Mouse (Mus musculus) naive thymus-derived CD4-positive, alpha-beta T cell, adult 2 months (primary cell): ENCODE data around the gene Fubp1.
A peak's percentile ranks its signal among the peaks of the same experiment; 100 is the strongest.

Experiments used
- DNase-seq: peaks from one replicate; pipeline ENCODE4 v3.0.0-alpha.2; 2011; ENCODE audit warnings: low read depth

Fubp1 gene

DNA sequence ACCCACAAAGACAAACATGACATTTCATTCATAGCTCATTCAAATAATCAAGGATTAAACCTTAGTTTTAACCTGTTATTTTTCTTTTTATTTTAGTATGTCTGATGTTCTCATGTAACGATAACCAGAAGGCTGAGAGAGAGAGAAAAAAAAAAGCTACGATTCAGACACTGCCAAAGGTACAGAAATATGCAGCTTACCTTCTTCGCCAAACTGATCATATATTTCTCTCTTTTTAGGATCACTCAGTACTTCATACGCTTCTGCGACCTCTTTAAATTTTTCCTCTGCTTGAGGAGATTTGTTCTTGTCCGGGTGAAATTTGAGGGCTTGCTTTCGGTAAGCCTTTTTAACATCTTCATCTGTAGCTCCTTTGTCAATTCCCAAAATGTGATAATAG is 17.0 kb upstream of the Fubp1 start:
- DNase-seq, result no peak

DNA sequence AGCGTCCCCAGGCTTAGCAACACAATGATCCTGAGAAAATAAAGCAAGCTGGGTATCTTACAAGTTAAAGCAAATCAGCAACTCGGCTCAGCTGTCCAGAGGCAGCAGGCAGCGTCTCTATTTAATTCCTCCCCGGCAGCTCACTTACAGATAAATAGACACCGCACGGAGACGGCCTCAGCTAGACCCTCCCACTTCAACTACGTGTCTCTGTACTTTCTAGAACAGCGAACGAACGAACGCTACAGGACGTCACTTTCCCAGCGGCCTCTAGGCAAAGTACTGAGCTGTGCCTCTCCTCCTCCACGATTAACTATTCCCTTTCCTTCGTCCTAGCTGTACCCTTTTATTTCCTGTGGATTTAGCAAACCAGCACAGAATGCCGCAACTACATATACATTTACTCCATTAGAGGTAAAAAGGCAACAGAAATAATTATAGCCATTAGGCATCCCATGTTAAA is 16.6 kb upstream of the Fubp1 start:
- DNase-seq, result peak; percentile 91

GRCm38 (mm10) chr3:152197246-152197645 is 13.0 kb upstream of the Fubp1 start:
- DNase-seq, result peak; percentile 32

- no peak for DNase-seq
These were observed 11.1 kb upstream of the Fubp1 start for GRCm38 (mm10) chr3:152199125-152199524.

DNA sequence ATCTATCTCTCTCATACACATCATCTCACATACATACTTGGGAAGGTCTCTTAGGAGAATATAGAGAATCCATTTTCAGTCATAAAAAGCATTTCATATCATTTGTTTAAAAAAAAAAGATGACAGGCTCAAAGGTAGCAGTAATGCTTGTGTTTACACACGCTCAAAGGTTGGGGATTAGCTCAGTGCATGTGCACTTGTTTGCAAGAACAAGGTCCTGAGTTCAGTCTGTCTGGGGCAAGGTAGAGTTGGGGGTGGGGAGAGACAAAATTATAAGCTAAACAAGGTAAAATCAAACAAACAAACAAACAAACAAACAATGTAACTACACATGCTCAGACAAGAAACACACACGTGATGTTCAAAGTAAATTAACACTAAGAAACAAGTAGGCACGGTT is 9.0 kb upstream of the Fubp1 start:
- DNase-seq, result no peak

DNA sequence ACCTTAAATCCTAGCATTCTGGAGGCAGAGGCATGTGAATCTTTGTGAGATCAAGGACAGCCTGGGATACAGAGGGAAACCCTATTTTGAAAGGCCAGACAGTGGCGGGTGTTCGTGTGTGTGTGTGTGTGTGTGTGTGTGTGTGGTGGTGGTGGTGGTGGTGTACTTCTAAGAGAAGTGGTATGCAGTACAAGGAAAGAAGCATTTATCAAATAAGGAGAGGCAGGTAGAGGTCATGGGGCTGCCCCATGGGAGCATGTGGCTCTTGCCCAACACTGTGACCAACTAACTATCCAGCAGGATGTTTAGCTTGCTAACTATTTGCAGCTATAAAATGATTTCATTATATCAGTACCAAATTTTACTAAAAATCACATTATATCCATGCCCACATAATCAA is 8.6 kb upstream of the Fubp1 start:
- no peak for DNase-seq

DNA sequence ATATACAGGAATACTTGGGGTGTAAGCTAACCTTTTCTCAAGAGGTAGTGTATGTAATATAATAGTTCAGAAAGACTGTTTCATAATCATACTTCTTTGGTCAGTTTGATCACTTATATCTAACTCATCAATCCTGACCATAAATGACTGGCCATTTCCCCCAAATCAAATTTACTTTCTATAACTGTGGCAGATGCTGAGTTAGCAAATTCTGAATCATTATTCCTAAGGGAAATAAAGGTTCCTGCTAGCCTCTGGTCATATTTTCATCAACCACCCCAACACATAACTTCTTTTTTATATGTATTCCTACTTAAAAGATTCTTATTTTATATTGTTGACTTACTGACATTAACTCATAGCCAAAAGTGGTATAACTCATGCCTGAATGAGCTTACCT is 7.3 kb upstream of the Fubp1 start:
- no peak for DNase-seq

- DNase-seq, result no peak
These were observed 6.8 kb upstream of the Fubp1 start for GRCm38 (mm10) chr3:152203411-152203810.

- no peak for DNase-seq
These were observed 6.2 kb upstream of the Fubp1 start for GRCm38 (mm10) chr3:152203996-152204395.

GRCm38 (mm10) chr3:152204577-152204976 is 5.6 kb upstream of the Fubp1 start:
- DNase-seq, result peak; percentile 47

DNA sequence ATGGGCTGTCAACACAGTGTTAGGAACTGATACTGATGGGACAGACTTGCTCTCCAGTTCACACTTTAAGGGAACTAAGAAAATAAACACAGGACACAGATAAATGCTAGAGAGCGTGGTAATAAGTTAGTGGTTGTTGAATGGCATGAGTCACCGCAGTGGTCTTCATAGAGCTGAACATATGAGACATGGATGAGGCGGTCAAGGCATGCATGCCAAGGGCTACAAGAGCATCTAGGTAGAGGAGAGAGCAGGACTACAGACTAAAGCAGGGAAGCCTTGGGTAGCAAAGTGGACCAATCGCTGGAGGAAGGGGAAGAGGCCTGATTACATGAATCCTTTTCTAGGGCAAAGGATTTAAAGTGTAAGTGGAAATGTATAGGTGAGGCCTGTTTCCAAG is 3.1 kb upstream of the Fubp1 start:
- no peak for DNase-seq

GRCm38 (mm10) chr3:152208096-152208885 is 1.9 kb upstream of the Fubp1 start:
- no peak for DNase-seq

GRCm38 (mm10) chr3:152209177-152209966 is 850 bp upstream of the Fubp1 start:
- peak; percentile 75 for DNase-seq

DNA sequence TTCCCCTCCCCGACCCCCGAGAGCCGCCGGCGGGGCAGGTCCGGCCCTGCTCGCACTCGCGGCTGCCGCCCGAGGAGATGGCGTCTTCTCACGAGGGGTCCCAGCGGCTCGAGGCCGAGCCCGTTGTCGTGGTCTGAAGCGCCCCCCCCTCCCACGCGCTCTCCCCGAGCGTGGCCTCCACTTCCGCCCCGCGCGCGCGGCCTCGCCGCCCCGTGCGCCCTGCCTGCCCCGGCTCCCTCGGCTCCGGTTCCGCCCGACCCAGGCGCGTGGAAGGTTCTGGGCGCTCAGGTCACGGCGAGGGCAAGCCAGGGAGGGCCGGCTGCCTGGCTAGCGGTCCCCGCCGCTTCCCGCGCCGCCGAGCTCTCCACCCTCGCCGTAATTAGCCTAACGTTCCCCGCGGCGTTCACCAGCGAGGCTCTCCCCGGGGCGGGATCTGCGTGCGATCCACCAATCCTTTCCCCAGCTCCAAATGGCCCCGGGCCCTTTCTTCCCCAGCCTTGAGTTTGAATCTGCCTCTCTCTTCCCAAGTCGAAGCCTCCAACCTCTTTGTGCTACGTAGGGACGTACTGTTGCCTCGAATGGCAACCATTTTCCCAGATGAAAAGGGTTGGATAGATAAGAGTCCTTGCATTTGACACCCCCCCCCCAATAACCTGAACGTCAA is 638 bp downstream of the Fubp1 start:
- no peak for DNase-seq

- peak; percentile 89 for DNase-seq
These were observed 1.6 kb downstream of the Fubp1 start for GRCm38 (mm10) chr3:152211731-152212279.

DNA sequence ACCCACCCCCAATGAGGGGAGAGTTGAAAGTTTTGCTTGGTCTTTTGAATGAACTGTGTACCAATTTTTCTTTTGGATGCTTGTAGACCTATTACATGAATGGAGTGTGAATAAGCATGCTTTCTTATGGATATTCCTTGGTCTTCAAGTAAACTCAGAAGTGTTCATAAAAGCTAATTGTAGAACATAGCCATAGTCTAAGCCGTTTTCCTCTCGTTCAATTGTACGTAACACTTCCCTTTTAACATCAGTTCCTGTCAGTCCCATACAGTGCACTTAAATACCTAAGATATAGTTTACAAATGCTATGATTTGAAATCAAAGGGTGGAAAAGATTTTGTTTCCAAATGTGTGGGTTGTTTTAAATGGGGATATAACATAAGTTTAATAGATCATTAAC is 3.2 kb downstream of the Fubp1 start:
- peak; percentile 36 for DNase-seq

DNA sequence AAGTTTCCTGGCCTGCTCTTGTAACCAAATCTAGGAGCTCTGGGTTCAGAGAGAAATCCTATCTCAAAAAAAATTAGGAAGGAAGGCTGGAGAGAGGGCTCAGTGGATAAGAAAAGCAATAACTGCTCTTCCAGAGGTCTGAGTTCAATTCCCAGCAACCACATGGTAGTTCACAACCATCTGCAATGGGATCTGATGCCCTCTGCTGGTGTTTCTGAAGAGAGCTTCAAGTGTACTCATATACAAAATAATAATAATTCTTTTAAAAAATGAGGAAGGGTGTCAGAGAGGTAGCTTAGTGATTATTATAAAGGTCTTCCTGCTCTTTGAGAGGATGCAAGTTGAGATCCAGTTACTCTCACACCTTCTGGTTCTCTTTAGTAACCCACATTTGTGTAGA is 14.7 kb downstream of the Fubp1 start:
- DNase-seq, result no peak

DNA sequence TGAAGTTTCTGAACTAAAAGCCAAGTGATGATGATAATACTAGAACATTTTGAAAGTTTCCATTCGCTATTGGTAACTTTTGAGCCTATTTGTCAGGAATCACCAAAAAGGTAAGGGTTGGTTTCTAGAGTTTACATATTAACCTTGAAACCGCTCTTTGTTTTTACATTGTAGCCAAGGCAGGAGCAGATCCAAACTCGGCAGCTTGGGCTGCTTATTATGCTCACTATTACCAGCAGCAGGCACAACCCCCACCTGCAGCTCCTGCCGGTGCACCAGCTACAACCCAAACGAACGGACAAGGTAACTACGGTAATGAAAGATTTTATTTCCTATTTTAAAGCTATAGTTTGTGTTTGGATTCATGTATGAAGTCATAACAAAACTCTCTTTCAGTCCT is 15.7 kb downstream of the Fubp1 start:
- DNase-seq, result no peak

- no peak for DNase-seq
These were observed 18.6 kb downstream of the Fubp1 start for GRCm38 (mm10) chr3:152228843-152229242.

- DNase-seq, result no peak
These were observed 19.0 kb downstream of the Fubp1 start for GRCm38 (mm10) chr3:152229271-152229670.

DNA sequence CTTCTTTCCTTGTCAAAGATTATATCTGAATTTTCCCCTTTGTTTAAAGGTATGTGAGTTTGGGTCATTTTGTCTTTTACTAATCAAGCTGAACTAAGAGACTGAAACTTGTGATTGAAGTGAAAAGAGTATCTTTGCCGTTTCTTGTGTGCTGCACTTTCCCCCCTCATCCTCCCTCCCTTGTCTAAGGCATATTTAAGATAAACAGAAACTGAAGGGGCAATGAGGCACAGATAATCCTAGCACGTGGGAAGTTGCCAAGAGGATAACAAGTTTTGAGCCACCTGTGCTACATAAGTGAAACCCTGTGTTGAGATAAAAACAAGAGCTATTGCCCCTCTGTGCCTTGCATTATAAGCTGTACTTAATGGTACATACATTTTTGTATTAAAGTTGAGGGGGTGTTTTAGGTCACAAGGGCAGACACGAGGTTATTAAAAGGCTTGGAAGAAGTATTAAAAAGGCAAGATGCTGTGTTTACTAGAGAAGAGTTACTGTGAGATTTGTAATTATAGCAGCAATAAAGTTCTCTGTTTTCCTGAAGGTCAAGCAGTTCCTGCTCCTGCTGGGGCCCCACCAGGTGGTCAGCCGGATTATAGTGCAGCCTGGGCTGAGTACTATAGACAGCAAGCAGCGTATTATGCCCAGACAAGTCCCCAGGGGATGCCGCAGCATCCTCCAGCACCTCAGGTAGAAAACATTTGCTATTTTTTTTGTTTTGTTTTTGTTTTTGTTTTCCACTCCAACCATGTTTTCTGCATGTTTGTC is 21.3 kb downstream of the Fubp1 start:
- DNase-seq, result no peak

DNA sequence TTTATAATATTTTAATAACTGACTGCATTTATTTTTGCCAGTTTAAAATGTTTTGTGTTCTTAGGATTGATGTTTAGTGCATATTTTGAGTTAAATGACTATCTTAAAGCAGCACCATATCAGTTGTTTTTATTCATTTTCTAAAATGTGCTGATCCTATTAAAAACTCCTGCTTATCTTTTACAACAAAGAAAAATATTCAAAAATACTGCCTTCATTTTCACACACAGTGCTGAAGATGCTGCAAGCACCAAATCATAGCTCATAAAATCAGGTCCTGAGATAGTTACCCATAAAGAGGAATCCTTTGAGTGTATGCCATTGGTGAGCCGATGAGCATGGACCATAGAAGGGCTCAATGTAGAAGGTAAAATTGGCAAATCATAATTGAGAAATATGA is 25.0 kb downstream of the Fubp1 start:
- no peak for DNase-seq
